Mouse (Mus musculus) cerebellum, postnatal 25 days (tissue): ENCODE results near the gene Epop.

ENCODE experiments used
- DNase-seq, 2 experiments: peaks; one replicate each; pipeline ENCODE4 v3.0.0; 2021; ENCODE audit warnings: mixed read lengths in 2 of 2

The Epop gene

GRCm38 (mm10) chr11:97628568-97629518 is 659 bp downstream of the Epop start:
- DNase-seq, result peak; percentile 25 to 45

- peak in 1 of 2 experiments; percentile 36 for DNase-seq
Observed at GRCm38 (mm10) chr11:97628303-97628567, 1.3 kb downstream of the Epop start.

GRCm38 (mm10) chr11:97627556-97628302 is 1.8 kb downstream of the Epop start:
- no peak for DNase-seq

GRCm38 (mm10) chr11:97626850-97627249 is 2.7 kb downstream of the Epop start:
- DNase-seq, result no peak

- DNase-seq, result no peak
Observed at GRCm38 (mm10) chr11:97626431-97626830, 3.1 kb downstream of the Epop start.

- no peak for DNase-seq
Observed at GRCm38 (mm10) chr11:97625551-97625950, 4.0 kb downstream of the Epop start.

- DNase-seq, result no peak
Observed at GRCm38 (mm10) chr11:97623166-97623565, 6.3 kb downstream of the Epop start.

GRCm38 (mm10) chr11:97622440-97622839 is 7.1 kb downstream of the Epop start:
- DNase-seq, result peak; percentile 81 to 82

GRCm38 (mm10) chr11:97619391-97619795 is 10.1 kb downstream of the Epop start:
- peak; percentile 77 to 90 for DNase-seq

- DNase-seq, result no peak
Observed at GRCm38 (mm10) chr11:97618368-97618767, 11.1 kb downstream of the Epop start.

- no peak for DNase-seq
Observed at GRCm38 (mm10) chr11:97615276-97615675, 14.2 kb downstream of the Epop start.

- DNase-seq, result no peak
Observed at GRCm38 (mm10) chr11:97611076-97611475, 18.4 kb downstream of the Epop start.

GRCm38 (mm10) chr11:97609743-97610142 is 19.8 kb downstream of the Epop start:
- DNase-seq, result no peak

GRCm38 (mm10) chr11:97608933-97609332 is 20.6 kb downstream of the Epop start:
- no peak for DNase-seq

- no peak for DNase-seq
Observed at GRCm38 (mm10) chr11:97607056-97607725, 22.3 kb downstream of the Epop start.

- peak in 1 of 2 experiments; percentile 39 for DNase-seq
Observed at GRCm38 (mm10) chr11:97603891-97604290, 25.6 kb downstream of the Epop start.

GRCm38 (mm10) chr11:97602223-97602622 is 27.3 kb downstream of the Epop start:
- no peak for DNase-seq

- no peak for DNase-seq
Observed at GRCm38 (mm10) chr11:97599104-97599503, 30.4 kb downstream of the Epop start.

GRCm38 (mm10) chr11:97597945-97598691 is 31.4 kb downstream of the Epop start:
- no peak for DNase-seq

GRCm38 (mm10) chr11:97594136-97594535 is 35.4 kb downstream of the Epop start:
- DNase-seq, result no peak

- no peak for DNase-seq
Observed at GRCm38 (mm10) chr11:97591910-97592309, 37.6 kb downstream of the Epop start.

GRCm38 (mm10) chr11:97590227-97590960 is 39.1 kb downstream of the Epop start:
- DNase-seq, result peak; percentile 57 to 64
